Mouse (Mus musculus) NIH3T3 (cell line): Measurements from ENCODE around the gene Mrpl11.

Experiments used
- DNase-seq: peaks from one replicate; pipeline ENCODE4 v3.0.0-alpha.2; 2012; ENCODE audit warnings: low read depth

Gene Mrpl11

GRCm38 (mm10) chr19:4992904-4993303, 31.0 kb downstream of the Mrpl11 start:
- peak; percentile 98 for DNase-seq

- DNase-seq, result no peak
These were observed 32.1 kb downstream of the Mrpl11 start for GRCm38 (mm10) chr19:4994043-4994442.

- peak; percentile 59 for DNase-seq
These were observed 37.6 kb downstream of the Mrpl11 start for GRCm38 (mm10) chr19:4999445-5000140.

GRCm38 (mm10) chr19:5001666-5002406, 39.9 kb downstream of the Mrpl11 start:
- peak; percentile 99 for DNase-seq

- peak; percentile 54 for DNase-seq
These were observed 41.7 kb downstream of the Mrpl11 start for GRCm38 (mm10) chr19:5003644-5004043.

GRCm38 (mm10) chr19:5004925-5005324, 43.0 kb downstream of the Mrpl11 start:
- DNase-seq, result peak; percentile 66

GRCm38 (mm10) chr19:5013138-5013537, 51.2 kb downstream of the Mrpl11 start:
- peak; percentile 72 for DNase-seq

- DNase-seq, result peak; percentile 86
These were observed 53.0 kb downstream of the Mrpl11 start for GRCm38 (mm10) chr19:5014961-5015398.

GRCm38 (mm10) chr19:5016221-5016742, 54.3 kb downstream of the Mrpl11 start:
- DNase-seq, result peak; percentile 71
